Mouse (Mus musculus): ENCODE results near the gene Zfp941.

Zfp941 gene

GRCm38 (mm10) chr7:140840750-140841735 lies 19.1 kb upstream of the Zfp941 start:
- in situ Hi-C loops (cut with MseI, MboI): loop anchor here in 1 of 2 experiments (5.0 kb wide), 1 partner anchor 61 kb away; the partner anchor contains the start of gene Cox8b

GRCm38 (mm10) chr7:140839556-140839955 lies 17.6 kb upstream of the Zfp941 start:
- in situ Hi-C loops (cut with MseI, MboI): no loop called here

GRCm38 (mm10) chr7:140836243-140837115 lies 14.5 kb upstream of the Zfp941 start:
- in situ Hi-C loops (cut with MseI, MboI): no loop called here

GRCm38 (mm10) chr7:140835758-140836087 lies 13.7 kb upstream of the Zfp941 start:
- in situ Hi-C loops (cut with MseI, MboI): no loop called here

- in situ Hi-C loops (cut with MseI, MboI): no loop called here
These were observed 13.2 kb upstream of the Zfp941 start, which contains the start of gene Urah for GRCm38 (mm10) chr7:140834968-140835757. TSS of gene Urah (plus strand) at chr7:140835018.

GRCm38 (mm10) chr7:140833341-140833740 lies 11.4 kb upstream of the Zfp941 start:
- in situ Hi-C loops (cut with MseI, MboI): no loop called here

GRCm38 (mm10) chr7:140831447-140831846 lies 9.5 kb upstream of the Zfp941 start:
- in situ Hi-C loops (cut with MseI, MboI): no loop called here

GRCm38 (mm10) chr7:140828171-140828881 lies 6.3 kb upstream of the Zfp941 start:
- in situ Hi-C loops (cut with MseI, MboI): no loop called here

GRCm38 (mm10) chr7:140822731-140823130 lies 753 bp upstream of the Zfp941 start:
- in situ Hi-C loops (cut with MseI, MboI): loop anchor here in 1 of 2 experiments (25.0 kb wide), 1 partner anchor 735 kb away; the partner anchor contains the start of genes Caly and Prap1

- in situ Hi-C loops (cut with MseI, MboI): loop anchor here in 1 of 2 experiments (25.0 kb wide), 1 partner anchor 734 kb away; the partner anchor contains the start of genes Caly and Prap1
These were observed 699 bp downstream of the Zfp941 start for GRCm38 (mm10) chr7:140821305-140821652.

GRCm38 (mm10) chr7:140820173-140820572 lies 1.8 kb downstream of the Zfp941 start:
- in situ Hi-C loops (cut with MseI, MboI): loop anchor here in 1 of 2 experiments (25.0 kb wide), 1 partner anchor 733 kb away; the partner anchor contains the start of genes Caly and Prap1

GRCm38 (mm10) chr7:140812850-140813249 lies 9.1 kb downstream of the Zfp941 start:
- in situ Hi-C loops (cut with MseI, MboI): loop anchor here in 1 of 2 experiments (25.0 kb wide), 1 partner anchor 726 kb away; the partner anchor contains the start of genes Caly and Prap1

- in situ Hi-C loops (cut with MseI, MboI): loop anchor here in 1 of 2 experiments (25.0 kb wide), 1 partner anchor 724 kb away; the partner anchor contains the start of genes Caly and Prap1
These were observed 10.3 kb downstream of the Zfp941 start for GRCm38 (mm10) chr7:140811714-140812113.

GRCm38 (mm10) chr7:140810496-140810895 lies 11.5 kb downstream of the Zfp941 start:
- in situ Hi-C loops (cut with MseI, MboI): loop anchor here in 1 of 2 experiments (25.0 kb wide), 1 partner anchor 723 kb away; the partner anchor contains the start of genes Caly and Prap1

GRCm38 (mm10) chr7:140805704-140806103 lies 16.3 kb downstream of the Zfp941 start:
- in situ Hi-C loops (cut with MseI, MboI): loop anchor here in 1 of 2 experiments (25.0 kb wide), 1 partner anchor 718 kb away; the partner anchor contains the start of genes Caly and Prap1

GRCm38 (mm10) chr7:140802629-140803028 lies 19.3 kb downstream of the Zfp941 start:
- in situ Hi-C loops (cut with MseI, MboI): loop anchor here in 1 of 2 experiments (25.0 kb wide), 1 partner anchor 715 kb away; the partner anchor contains the start of genes Caly and Prap1

- in situ Hi-C loops (cut with MseI, MboI): no loop called here
These were observed 23.8 kb downstream of the Zfp941 start for GRCm38 (mm10) chr7:140798212-140798611.

- in situ Hi-C loops (cut with MseI, MboI): no loop called here
These were observed 24.4 kb downstream of the Zfp941 start for GRCm38 (mm10) chr7:140797619-140798018.

- in situ Hi-C loops (cut with MseI, MboI): no loop called here
These were observed 28.4 kb downstream of the Zfp941 start for GRCm38 (mm10) chr7:140793541-140793940.

- in situ Hi-C loops (cut with MseI, MboI): no loop called here
These were observed 33.9 kb downstream of the Zfp941 start for GRCm38 (mm10) chr7:140788053-140788435.

Measured in mouse trophoblast stem cell (cell line).